Mouse (Mus musculus) urinary bladder, adult 2 months (tissue): Measurements from ENCODE around the gene Gm15140. TPM values are rescaled to one million over a fixed set of nuclear protein-coding genes. Genes with fewer than 3 reads are reported as not detected.
"Not testable (repeated sequence)": the region's sequence is repeated elsewhere in the genome, so short reads cannot be mapped to it uniquely, and the experiment has no call there.

Experiments
- DNase-seq: peaks from one replicate; pipeline ENCODE4 v3.0.0; 2022; ENCODE audit warnings: low spot score
- polyA plus RNA-seq: library from polyadenylated mRNA; depleted of rRNA; stranded (reverse); fragments of >200 nt; gene quantifications from 2 replicates; pipeline ENCODE4 v1.2.3, GENCODE M21; 2012; rRNA removed

Gm15140 gene
- polyA plus RNA-seq, result not detected in 2 replicates

- not testable (repeated sequence) for DNase-seq
These were observed at the start of gene Gm15140 for GRCm38 (mm10) chrX:154120585-154120984. Gm15140 (minus strand) TSS chrX:154120685.

Other genes starting within 250 kb of the Gm15140 start
- not detected in 2 replicates for gene Samt1, start 108.0 kb downstream of the Gm15140 start, polyA plus RNA-seq
- gene 4921511M17Rik, start 86.9 kb downstream of the Gm15140 start, polyA plus RNA-seq, result not detected in 2 replicates
- not detected in 2 replicates for gene Gm10057, start 65.6 kb downstream of the Gm15140 start, polyA plus RNA-seq
- gene 4930524N10Rik, start 222.7 kb upstream of the Gm15140 start, polyA plus RNA-seq, result not detected in 2 replicates